Mouse (Mus musculus): ENCODE data around the gene Znrf3.

The Znrf3 gene

DNA sequence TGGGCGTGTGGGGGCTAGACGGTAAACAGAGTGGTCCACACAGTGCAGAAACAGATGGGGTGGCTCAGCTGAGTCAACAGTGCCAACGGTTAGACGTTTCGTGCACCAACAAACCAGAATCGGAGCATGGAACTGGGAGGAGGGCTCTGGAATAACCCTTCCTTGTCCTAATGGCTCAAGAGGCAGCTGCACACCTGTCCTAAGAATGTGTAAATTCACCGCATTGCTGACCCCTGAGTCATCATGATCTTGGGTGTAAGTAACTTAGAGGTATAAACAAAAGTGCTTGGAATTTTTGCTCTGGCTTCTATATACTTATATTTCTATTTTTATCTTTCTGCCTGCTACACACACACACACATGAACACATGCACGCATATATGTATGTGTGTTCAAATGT lies 202.5 kb downstream of the Znrf3 start:
- DNase-seq (ENCODE audit: low spot score), result no peak

DNA sequence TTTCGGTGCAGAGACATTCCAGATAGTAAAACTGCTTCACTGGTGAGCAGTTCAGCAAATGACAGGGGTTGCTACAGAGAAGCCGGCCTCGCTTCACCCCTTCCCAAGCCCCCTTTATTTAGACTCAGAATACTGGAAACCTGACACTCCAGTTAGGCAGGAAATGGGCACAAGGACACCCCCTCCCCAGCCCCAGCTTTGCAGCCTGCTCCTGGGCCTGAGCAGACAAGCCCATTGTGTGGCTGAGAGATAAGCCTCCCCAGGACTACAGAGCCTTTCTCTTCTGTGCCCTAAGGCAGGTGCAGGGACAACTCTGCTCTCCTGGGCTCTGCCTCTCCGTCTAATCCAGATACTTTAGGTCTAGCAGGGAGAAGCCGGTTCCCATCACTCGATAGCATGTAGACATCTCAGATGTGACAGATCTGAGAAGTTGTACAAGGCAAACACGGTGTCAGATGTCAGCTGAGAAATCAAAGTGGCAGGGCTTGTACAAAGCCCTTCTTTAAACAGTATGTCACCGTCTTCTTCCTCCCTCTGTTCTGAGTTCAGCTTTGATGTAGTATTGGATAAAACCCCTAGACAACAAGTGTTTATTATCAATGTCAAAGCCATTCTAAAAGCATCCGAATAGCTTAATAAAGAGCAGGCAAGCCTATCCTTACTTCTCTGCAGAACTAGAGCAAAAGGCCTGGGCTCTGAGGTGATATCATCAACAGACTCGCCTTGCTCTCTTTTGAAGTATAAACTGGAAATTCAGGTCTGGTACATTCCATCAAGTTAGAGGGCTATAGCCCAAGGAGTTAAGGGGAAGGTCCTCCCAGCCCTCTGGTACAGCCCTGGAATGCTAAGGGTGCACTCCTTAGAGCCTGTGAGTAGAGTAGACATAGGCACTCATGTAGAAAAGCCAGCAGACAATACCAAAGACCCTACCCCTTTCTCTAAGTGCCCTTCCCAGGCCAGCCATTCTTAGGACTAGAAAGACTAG lies 204.6 kb downstream of the Znrf3 start:
- peak; percentile 77 for DNase-seq (ENCODE audit: low spot score)

Data from embryo, embryonic 10.5 days (tissue).